Mouse (Mus musculus) C2C12 (cell line): ENCODE measurements around the gene Dagla.

Experiments
- CEBPB ChIP-seq: IDR thresholded peaks from one replicate; pipeline ENCODE4 v1.6.1; 2011; ENCODE audit warnings: low read depth, mild to moderate bottlenecking, control low read depth, moderate library complexity
- CTCF ChIP-seq: IDR thresholded peaks from one replicate; pipeline ENCODE4 v1.5.1; 2011; ENCODE audit not compliant: control insufficient read depth, insufficient read depth, insufficient read length
- FOSL1 ChIP-seq: IDR thresholded peaks from one replicate; pipeline ENCODE4 v1.8.0; 2011; ENCODE audit warnings: mild to moderate bottlenecking, low read length; ENCODE audit not compliant: poor library complexity, insufficient read depth, severe bottlenecking
- MAX ChIP-seq: IDR thresholded peaks from one replicate; pipeline ENCODE4 v1.6.1; 2011; ENCODE audit warnings: mild to moderate bottlenecking, control low read depth
- MYOD1 ChIP-seq: IDR thresholded peaks from one replicate; pipeline ENCODE4 v1.6.1; 2011; ENCODE audit warnings: low read depth; ENCODE audit not compliant: control insufficient read depth, insufficient read length
- MYOG ChIP-seq: IDR thresholded peaks from one replicate; pipeline ENCODE4 v1.6.1; 2011; ENCODE audit not compliant: control insufficient read depth, insufficient read length; ENCODE audit errors: extremely low read depth
- USF1 ChIP-seq: IDR thresholded peaks from one replicate; pipeline ENCODE4 v1.6.1; 2011; ENCODE audit warnings: low read depth, mild to moderate bottlenecking, control low read depth, moderate library complexity

GRCm38 (mm10) chr19:10288125-10289040 is 16.3 kb downstream of the Dagla start:
- TF ChIP-seq CTCF (no peak), CEBPB (no peak), USF1 (no peak), MAX (no peak), MYOD1 (no peak), MYOG (no peak), FOSL1 (no peak)
